Mouse (Mus musculus) layer of hippocampus, adult 11-12 months (tissue): Measurements from ENCODE around the gene Coq2.

ENCODE experiments used
- DNase-seq: peaks from one replicate; pipeline ENCODE4 v3.0.0; 2022; ENCODE audit warnings: low spot score

The Coq2 gene

DNA sequence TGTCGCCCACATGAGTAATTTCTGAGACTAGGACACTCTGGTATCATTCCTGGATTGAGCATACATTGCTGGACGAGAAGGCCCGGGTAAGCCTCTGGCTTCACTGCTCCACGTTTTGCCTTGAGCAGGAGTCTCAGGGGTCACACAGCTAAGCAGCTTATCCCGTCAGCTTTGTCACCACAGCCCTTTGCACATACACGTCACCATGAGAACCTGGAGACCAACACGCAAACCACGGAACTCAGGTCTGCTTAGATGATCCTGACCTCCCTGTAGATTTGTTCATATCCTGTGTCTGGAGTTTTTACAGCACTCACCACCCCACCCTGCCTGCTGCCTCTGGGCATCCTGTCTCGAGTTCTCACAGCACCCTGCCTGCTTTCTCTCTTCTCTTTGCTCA lies 54.0 kb downstream of the Coq2 start:
- DNase-seq = no peak

DNA sequence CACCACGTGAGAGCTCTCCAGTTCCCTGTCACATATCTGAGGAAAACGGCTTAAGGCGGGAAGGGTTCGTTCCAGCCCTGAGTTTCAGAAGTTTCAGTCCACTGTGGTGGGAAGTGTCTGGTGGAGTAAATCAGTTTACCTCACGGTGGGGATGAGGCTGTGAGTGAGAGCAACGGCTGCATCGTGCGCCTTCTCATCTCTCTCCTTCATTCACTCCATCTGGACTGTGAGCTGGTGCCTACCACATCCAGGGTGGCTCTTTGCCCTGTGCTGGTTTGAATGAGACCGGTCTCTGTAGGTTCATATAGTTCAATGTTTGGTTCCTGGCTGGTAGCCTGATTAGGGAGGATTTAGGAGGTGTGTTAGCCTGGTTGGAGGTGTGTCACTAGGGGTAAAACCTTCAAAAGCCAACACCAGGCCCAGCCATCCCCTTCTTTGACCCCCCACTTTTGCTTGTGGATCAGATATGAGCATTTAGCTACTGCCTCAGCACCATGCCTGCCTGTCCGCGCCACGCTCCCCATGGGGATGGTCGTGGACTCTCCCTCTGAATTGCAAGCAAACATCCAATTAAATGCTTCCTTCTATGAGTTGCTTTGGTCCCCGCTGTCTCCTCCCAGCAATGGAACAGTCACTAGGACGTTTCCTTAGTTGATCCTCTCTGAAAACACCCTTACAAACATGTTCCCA lies 55.2 kb downstream of the Coq2 start:
- DNase-seq = no peak

- DNase-seq = no peak
Measured at GRCm38 (mm10) chr5:100613896-100614768, 60.8 kb downstream of the Coq2 start.

DNA sequence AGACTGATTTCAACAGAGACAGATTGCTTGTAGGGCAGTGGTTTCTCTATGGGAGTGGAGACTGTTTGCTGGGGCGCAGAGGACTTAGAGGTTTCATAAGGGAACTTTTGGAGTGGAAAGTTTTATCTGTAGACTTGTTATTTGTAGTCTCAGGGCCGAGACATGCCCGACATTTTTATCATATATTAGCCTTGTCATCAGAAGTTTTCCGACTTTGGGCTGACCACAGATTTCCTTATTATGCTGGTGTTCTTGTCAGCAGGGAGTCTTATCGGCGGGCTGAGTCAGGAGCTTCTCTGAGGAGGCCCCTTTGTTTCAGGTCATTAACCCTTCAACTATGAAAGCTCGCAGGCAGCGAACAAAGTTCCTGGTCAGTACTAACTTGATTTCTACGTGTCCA lies 67.1 kb downstream of the Coq2 start:
- no peak for DNase-seq

- no peak for DNase-seq
Measured at GRCm38 (mm10) chr5:100607090-100607762, 67.7 kb downstream of the Coq2 start.

DNA sequence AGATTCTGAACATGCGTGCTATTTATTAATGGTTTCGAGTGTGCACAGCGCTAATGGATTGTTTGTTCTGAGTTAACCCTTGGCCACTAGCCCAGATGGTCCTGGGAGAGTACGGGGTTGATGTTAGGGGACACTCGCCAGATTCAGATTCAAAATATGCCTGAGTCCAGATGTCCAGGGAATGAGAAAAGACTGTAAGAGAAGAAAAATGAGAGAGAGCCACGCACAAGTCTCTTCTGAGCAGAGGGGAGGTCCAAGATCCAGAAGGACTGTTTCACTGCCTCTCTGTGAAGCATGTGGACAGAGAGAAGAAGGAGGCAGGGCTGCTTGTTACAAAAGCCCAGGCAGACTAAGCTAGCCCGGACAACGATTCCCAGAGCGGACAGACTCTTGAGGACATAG lies 69.1 kb downstream of the Coq2 start:
- peak; percentile 6 for DNase-seq
